Mouse (Mus musculus) layer of hippocampus, postnatal 10 days (tissue): ENCODE measurements around the gene Clca4a. TPM values are rescaled to one million over a fixed set of nuclear protein-coding genes. Genes with fewer than 3 reads are reported as not detected.

Experiments used
- total RNA-seq, 2 experiments: library from RNA; stranded (reverse); gene quantifications; 2 replicates each; pipeline ENCODE4 v1.2.3; 2021

Gene Clca4a
- total RNA-seq, 2 experiments from 2014 or later = not detected

Other genes starting within 250 kb of the Clca4a start
- under 1 TPM; 0.80 to 0.82 TPM for gene Clca3a1, start 214.1 kb downstream of the Clca4a start, total RNA-seq
- 1 to 10 TPM in 1 of 2 experiments, under 1 TPM in 1; 0.91 to 1.1 TPM for gene Clca3a2, start 155.6 kb downstream of the Clca4a start, total RNA-seq
- not detected for gene Clca3b, start 125.7 kb downstream of the Clca4a start, total RNA-seq
- not detected for gene Clca4b, start 42.5 kb downstream of the Clca4a start, total RNA-seq
- not detected for gene Clca1, start 57.7 kb upstream of the Clca4a start, total RNA-seq
- under 1 TPM in 1 of 2 experiments, not detected in 1; 0.21 TPM for gene Clca2, start 124.4 kb upstream of the Clca4a start, total RNA-seq
- gene Odf2l, start 143.5 kb upstream of the Clca4a start, total RNA-seq = 10 to 100 TPM; 18.4 to 20.4 TPM